Mouse (Mus musculus) liver, adult (tissue): ENCODE results near the gene Tmem150c.

Source experiments
- GATA4 ChIP-seq: IDR thresholded peaks from 2 replicates; pipeline ENCODE4 v1.6.1; 2014; ENCODE audit warnings: mild to moderate bottlenecking, low read length; ENCODE audit not compliant: insufficient replicate concordance

Tmem150c gene

DNA sequence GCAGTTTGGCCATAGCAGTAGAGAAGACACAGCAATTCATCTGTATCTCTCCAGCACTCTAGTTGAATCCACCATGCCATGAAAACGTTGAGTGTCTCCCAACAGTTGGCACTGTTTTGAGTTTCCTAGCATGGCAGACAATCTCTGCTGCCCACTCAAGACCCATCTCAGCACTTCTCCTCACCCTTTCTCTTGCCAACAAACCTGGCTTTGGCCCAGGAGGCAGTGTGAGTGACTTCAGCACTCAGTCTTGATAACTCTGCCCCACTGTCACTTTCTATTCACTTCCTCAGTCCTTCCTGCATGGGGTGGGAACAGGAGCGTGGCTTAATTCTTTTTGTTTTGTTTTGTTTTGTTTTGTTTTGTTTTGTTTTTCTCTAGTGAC, 19.2 kb upstream of the Tmem150c start:
- no peak for TF ChIP-seq GATA4

- TF ChIP-seq GATA4, result no peak
Measured at GRCm38 (mm10) chr5:100178122-100178780, 18.6 kb upstream of the Tmem150c start.

GRCm38 (mm10) chr5:100177547-100177946, 17.9 kb upstream of the Tmem150c start:
- TF ChIP-seq GATA4, result no peak

DNA sequence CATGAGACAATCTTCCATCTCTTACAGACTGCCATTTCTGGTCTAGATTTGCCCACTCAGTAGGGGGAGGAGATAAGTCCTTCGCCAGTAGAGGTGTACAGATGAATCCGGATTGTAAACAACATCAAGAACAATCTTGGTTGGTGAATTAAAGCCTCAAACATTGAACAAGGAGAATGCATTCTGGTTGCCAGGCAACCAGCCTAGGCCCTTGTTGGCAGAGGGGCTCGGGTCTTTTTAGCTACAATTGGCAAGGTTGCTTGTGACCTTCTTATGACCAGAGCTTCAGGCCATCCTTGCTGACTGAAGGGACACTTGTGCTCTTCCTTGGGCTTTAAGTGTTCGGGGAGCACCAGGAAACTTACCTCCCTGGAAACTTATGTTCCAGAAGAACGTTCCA, 16.5 kb upstream of the Tmem150c start:
- no peak for TF ChIP-seq GATA4

DNA sequence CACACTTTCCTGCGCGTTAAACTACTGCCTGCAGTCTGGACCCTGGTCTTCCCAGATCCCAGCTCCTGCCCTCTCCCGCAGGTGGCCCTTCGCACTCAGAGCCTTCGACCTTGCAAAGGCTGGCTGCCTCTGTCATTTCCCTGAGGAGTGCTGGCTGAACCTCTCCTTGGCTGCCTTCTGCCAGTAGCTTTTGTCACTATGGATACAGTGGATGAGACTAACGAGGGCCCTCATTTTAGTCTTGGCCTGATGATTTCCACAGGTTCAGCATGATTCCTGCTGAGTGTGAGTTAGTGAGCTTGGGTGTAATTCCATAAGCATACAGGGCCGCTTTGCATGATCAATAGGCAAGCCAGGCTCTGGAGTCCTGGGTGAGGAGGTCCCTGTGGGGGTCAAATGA, 16.0 kb upstream of the Tmem150c start:
- no peak for TF ChIP-seq GATA4

DNA sequence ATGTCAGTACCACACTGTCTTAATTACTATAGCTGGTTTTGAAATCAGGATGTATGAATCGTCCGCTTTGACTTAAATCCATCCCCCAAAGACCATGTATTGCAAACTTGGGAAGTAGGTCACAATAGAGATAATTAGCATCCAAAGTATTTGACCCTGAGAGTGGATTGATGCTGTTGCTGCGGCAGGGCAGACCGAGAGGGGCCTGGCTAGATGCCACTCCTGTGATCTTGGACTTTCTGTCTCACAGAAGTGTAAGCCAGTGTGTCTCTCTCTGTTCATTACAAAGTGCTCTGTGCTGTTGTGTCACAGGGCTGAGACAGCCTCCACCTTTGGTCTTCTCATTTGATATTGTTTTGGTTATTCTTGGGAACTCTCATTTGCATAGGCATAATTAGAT, 12.5 kb upstream of the Tmem150c start:
- no peak for TF ChIP-seq GATA4

GRCm38 (mm10) chr5:100166591-100167491, 7.2 kb upstream of the Tmem150c start:
- no peak for TF ChIP-seq GATA4

GRCm38 (mm10) chr5:100163368-100163767, 3.8 kb upstream of the Tmem150c start:
- TF ChIP-seq GATA4, result no peak

- no peak for TF ChIP-seq GATA4
Measured at GRCm38 (mm10) chr5:100162857-100163256, 3.2 kb upstream of the Tmem150c start.

GRCm38 (mm10) chr5:100162053-100162452, 2.4 kb upstream of the Tmem150c start:
- no peak for TF ChIP-seq GATA4

- no peak for TF ChIP-seq GATA4
Measured at GRCm38 (mm10) chr5:100158791-100159637, 594 bp downstream of the Tmem150c start.

GRCm38 (mm10) chr5:100158301-100158700, 1.3 kb downstream of the Tmem150c start:
- TF ChIP-seq GATA4, result no peak

- no peak for TF ChIP-seq GATA4
Measured at GRCm38 (mm10) chr5:100155646-100156045, 4.0 kb downstream of the Tmem150c start.

- no peak for TF ChIP-seq GATA4
Measured at GRCm38 (mm10) chr5:100149967-100150366, 9.6 kb downstream of the Tmem150c start.

- TF ChIP-seq GATA4, result no peak
Measured at GRCm38 (mm10) chr5:100144836-100145235, 14.8 kb downstream of the Tmem150c start.
